Mouse (Mus musculus) CD8-positive naive resting alpha-beta T cell, adult 2 months (primary cell): Measurements from ENCODE around the gene Skp2.
"Not testable (repeated sequence)": the region's sequence is repeated elsewhere in the genome, so short reads cannot be mapped to it uniquely, and the experiment has no call there.

ENCODE experiments used
- DNase-seq, 2 experiments: peaks; one replicate each; pipeline ENCODE4 v3.0.0; 2022; ENCODE audit warnings: low read depth in 2 of 2, low spot score in 2 of 2

Skp2 gene

DNA sequence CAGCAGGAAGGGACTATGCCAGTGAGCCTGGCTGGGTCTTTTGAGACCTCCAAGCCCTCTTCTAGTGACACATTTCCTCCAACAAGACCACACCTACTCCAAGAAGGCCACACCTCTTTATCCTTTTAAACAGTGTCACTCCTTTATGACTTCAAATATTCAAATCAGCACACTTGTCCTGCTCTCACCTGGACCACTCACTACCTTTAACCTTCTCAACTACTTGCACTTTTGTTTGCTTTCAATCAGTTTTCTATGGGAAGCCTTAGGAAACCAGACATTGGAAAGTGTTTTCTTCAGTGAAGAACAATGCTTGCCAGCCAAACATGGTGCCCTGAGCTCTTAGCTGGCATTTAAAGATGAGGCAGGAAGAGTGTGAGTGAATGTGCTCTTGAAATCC, at the start of gene Skp2:
Gene Skp2, minus strand, starts transcription at position 101 of the 400 bp plus-strand sequence.
- no peak for DNase-seq

DNA sequence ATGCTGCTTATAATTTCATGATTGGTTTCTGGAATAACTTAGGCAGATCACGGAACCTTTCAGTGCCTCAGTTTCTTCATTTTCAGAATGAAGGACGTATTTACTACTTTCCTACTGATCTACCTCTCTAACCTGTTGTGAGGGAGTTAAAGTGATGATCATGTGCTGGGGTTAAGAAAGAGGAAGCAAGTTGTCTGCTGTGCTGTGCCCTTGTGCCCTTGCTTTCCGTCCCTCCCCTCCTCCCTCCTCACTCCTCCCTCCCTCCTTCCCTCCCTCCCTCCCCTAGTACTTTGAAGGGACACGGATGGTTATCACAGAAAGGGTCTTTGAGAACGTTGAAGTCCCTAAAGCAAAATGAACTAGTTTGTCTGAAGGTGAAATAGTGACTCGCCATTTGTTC, 43.2 kb upstream of the Skp2 start:
- DNase-seq, result no peak

DNA sequence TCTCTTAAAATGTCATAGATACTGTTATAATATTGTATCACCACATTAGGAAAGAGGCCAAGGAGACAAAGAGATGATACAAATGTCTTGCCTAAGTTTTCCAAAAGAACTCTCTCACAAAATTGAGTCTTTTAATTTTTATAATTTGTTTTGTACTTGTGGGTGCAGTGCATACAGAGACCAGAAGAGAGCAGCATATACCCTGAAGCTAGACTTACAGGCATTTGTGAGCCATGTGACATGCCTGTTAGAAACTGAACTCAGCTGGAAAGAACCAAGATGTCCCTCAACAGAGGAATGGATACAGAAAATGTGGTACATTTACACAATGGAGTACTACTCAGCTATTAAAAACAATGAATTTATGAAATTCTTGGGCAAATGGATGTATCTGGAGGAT, 37.5 kb upstream of the Skp2 start:
- not testable (repeated sequence) for DNase-seq

DNA sequence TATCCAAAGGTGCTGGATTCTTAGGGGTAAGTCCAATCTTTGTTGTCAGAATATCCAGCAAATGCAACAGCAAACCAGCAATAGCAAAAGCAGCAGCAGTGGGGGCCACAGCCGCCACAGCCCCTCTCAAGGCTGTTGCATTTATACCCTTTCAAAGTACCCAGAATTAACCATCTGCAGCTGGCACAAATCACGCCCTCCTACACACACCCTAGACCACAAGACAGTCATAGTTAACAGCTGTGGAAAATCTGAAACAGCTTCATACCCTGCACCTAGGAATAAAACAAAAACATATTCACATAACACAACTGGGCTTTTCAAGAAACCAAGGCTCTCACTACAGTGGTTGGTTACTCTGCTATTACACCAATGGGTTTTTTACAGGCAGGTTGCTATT, 34.6 kb upstream of the Skp2 start:
- DNase-seq, result no peak

DNA sequence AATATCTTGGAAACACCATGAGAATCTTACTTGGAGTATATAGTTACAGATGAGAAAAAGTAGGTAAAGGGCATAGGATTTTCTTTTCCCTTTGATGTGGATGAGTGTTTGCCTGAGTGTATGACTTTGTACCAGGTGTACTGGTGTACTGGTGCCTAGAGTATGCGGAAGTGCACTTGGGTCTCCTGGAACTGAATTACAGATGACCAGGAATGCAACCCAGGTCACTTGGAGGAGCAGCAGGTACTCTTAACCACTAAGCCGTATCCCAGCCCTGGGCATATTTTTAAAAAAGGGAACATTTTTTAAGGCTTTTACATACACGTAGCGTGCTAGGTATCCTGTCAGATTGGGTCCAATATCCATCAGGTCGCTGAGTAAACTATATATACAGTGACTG, 28.8 kb upstream of the Skp2 start:
- DNase-seq, result no peak

DNA sequence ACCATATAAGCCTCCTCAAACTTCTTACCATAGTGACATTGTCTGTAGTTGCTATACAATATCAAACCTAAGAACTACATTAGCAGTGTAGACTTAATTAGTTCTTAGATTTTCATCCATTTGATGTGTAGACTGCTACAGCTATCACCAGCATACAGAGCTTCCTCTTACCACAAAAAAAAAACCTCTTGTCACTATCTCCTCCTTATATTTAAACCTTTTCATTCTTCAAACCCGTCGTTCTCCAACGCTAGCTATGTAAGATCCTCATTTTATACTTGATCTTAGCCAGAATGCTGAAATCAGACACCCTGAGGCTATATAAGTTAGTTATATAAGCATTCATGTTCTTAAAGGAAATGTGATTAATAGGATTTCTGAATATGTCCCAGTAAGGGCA, 21.8 kb upstream of the Skp2 start:
- no peak for DNase-seq

DNA sequence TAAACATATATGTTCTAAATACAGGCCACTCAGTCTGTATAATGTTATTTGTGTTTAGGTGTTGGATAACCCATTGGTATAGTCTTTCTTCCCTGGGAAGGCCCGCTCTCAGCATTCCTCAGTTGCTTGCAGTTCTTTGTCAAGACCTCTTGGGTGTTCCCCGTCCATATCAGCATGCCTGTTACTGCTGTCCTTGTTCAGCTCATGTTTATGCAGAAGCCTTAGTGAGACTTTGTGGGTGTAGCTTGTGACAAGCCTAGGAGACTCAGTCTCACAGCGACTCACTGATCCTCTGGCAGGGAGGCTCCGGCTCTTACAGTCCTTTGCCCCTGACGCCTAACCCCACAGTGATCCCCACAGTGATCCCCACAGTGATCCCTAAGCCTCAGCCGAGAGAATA, 8.9 kb upstream of the Skp2 start:
- DNase-seq, result no peak

DNA sequence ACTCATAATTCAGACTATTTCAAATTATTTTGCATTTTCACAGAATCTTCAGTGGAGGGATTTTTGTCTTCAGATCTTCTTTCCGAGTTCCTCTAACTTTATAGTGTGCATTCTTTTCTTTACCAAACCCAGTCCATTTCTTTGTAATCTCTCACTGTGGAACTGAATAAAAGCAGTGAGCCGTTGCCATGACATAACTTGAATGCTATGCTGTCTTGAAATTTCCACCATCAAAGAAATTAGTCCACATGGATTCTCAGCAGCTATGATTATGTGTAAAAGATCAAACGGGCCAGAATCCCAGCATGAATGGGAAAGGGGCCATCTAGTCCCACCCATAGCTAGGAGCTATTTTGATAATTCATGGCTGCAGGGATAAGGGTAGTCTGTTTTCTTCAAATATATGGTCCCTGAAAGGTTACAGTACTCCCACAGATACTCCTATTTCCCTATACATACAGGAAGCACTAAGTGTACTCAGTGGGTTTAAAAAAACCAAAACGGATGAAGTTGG, 7.4 kb upstream of the Skp2 start:
- no peak for DNase-seq

DNA sequence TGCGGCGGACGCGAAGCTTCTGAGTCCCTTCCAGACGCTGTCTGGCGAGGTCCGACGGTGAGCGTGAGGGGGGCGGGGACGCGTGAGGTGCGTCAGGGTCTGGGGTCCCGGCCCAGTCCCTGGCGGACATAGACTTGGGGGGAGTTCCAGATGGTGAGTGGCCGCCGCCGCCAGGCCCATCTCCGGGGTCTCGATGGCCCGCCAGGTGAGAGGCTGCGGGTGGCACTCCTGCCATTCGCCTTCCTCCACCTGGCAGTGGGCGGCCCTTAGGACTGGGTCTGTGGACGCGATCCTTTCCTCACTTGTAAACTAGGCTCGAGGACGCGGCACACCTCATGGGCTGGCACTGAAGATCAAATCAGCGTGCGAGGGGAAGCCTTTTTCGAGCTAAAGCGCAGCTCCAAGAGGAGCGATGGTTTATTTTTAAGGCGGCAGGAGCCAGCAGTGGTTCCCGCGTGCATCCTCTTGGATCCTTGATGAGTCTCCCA, 14.5 kb downstream of the Skp2 start:
- peak in 1 of 2 experiments; percentile 34 for DNase-seq

DNA sequence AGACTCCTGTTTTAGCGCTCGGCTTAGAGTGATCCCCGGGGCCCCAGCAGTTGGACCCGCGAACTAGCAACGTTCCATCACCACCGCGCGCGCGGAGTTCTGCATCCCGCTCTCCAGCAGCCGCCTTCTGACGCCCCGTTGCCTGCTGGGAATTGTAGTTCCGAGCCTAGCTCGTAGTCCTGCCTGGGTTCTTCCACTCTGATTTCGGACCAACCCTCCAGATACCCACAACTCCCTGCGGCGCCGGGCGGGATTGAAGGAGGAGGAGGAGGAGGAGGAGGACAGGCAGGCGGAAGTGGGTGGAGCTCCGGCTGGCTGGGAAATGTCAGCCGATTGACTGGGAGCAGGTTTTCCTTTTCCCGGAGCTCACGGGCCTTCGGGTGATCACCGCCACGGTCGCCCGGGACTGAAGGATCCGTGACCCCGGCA, 15.0 kb downstream of the Skp2 start, which contains the start of gene Lmbrd2:
Gene Lmbrd2, plus strand, starts transcription at position 299 of the 429 bp plus-strand sequence.
- DNase-seq, result peak; percentile 91

DNA sequence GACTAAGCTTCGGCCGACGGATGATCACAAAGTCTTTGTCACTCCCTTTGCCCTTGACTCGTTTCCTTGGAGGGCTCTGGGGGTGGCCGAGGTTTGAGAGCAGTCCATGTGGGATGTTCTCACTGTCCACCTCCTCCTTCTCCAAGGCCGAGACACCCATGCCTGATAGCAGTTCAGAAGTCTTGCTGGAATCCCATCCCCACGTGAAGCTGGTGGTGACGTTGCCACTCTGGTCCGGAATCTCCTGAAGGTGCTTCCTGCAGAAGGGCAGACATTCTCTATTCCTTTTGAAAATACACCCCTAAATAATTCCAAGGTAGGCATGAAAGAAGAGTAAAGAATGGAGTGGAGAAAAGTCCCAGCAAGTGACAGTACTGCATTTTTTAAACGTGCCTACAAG, 15.8 kb downstream of the Skp2 start:
- no peak for DNase-seq

DNA sequence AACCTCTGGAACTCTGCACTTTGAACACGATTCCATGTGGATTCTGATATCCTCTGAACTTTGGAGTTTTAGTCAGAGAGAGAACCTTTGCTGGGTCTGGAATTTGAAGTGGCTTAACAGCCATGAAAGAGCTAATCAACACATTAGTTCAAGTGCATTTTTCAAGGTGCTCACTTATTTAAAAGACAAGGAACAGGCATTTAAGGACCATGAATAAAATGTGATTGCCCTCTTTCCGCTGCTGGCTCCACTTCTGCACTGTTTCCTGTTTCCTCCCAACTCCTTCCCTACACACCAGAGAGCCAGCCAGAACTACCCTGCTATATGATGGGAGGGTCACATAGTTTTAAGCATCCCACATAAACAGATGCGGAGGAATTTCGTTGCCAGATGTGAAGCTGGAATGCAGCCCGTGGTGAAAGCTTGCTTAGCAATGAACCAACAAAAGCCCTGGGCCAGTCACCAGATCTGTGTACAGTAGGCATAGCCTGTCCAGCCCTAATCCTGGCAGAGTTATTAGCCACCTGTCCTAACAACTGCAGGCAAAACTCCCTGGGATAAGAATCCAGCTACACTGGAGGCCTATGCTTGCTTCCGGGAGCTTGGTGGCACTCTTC, 20.2 kb downstream of the Skp2 start:
- no peak for DNase-seq

DNA sequence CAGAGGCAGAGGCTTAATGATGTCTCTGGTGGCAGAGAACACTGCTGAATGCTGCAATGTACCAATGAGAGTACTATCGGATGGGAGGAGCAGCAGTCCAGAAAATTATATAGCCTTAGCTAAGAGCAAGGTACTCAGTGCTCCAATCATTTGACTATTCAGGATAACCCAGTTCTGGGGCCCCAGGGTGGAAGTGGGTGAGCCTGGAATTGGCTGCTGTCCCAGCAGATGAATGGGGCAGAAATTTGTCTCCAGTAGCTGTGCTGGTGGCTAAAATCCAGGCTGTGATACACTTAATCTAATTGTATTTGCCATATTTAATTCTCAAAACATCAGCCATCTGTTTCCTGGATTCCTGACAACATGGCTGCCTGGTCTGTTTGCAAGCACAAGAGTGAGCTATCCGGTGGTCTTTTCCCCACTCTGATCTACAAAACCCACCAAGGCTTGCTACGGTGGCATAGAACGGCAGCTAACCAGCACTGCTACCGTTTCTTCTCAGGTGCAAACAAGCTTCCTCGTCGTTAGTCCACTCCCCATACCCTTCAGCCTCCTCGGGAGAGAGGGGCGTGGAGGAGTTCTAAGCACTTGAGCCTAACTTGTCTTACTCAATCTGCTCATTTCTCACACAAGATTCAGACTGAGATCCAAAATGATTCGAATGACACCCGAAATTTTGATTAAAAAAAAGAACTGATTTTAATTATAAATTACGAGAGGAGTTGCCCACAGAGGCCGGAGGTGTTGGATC, 22.4 kb downstream of the Skp2 start:
- no peak for DNase-seq

DNA sequence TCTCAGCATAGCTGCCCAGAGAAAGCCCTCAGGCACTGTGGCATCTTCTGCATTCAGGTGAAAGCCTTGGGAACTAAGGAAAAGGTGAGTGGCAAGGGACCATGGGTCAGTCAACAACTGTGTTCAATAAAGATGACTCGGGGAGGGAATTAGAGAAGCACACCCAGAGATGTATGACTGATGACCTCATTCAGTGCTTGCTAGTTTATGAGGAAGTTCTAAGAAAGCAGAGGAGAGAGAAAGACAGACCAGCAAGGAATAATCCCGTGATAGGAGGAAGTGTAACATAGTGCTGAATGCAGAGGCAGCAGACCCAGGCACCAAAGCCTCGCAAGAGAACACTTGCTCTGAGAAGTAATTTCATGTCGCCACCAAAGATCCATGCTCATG, 23.7 kb downstream of the Skp2 start:
- no peak for DNase-seq

DNA sequence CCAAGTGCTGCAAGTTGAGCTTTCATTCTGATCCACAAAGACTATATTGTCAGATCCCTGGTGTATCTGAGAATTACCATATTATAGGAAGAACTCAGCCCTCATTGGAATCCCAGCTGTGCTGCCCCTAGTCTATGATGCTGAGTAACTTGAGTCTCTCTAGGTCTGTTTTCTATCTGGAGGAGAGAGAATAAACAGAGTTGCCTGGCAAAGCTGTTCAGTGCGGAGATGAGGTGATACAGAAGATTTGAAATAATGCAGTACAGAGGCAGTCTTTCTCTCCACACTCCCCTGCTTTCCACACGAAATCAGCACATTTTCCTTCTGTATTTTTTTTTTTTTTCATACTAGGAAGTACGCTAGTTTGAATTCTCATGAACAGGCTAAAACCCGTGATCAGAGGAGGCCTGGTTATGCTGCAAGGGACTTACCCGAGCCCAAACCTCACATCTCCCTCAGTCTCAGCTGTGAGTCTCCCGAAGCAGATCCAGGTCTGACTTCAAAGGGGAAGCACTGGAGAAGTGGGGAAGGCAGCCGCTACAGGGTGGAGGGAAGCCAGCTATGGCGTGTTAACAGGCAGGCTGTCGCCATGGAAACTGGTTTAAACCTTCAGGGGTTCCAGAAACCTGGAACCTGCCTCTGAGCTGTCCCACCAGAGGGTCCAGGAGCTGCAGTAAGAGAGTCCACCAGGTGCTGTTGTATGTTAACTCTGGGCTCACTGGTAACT, 24.3 kb downstream of the Skp2 start:
- DNase-seq, result no peak

DNA sequence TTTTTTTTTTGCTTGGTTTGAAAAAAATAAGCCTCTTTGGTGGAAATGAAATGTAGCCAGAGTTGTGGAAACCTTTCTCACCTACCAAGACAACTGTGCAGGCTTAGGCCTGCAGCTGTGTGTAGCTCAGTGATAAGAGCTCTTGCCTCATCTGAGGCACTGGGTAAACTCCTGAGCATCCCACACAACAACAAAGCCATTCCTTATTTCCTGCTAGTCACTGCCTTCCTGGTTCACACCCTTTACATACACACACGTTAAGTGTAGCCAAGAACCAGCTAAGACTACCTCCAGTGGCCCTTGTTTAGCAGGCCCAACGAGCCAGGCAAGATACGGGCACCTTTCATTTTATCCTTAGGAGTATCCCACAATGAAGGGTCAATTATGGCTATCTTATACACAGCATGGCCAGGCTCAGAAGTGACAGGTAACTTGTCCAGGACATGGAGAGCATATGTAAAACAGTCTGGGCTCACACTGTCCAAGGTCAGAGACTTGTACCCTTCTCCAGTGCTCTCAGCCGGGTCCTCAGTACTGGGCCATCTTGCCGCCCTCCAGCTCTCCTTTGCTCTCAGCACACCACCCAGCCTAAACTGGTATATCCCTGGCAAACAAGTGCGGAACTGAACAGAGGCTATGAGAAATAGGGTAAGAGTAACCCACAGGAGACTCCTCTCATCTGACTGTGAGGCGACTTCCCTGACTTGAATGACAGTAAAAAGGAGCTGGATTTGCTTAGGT, 28.0 kb downstream of the Skp2 start:
- DNase-seq, result no peak

DNA sequence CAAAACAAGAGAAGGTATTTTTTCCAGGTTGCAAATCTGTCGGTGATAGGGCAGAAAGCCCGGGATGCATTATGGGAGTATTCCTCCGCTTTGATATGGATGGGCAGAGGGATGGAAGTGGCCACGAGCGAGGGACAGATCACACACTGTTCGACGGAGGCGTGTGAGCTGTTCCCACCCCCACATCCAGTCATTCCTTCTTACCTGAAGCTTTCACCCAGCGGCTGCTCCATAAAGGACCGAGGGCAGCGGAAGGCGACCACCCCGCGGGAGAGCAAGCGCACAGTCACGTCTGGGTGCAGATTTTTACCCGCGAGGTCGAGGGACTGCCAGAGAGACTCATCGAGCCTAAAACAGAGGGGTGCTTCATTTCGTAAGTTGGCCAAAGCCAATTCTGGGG, 30.4 kb downstream of the Skp2 start:
- DNase-seq, result no peak

DNA sequence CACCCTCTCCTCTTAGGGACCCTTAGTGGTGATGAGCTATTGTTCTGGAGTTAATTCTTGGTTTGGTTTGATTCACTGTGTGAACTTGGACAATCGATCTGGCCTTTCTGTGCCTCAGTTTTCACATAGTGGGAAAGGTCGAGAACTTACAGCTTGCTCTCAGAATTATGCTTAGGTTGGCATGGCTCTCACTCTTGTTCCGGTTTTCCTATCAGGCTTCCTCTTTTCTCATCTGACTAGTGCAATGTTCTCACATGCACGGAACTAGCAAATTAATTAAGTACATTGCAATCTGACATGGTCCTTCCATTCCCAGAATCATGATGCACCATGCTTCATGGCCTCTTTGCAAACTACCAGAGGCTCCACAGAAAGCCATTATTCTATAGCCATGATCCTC, 32.2 kb downstream of the Skp2 start:
- DNase-seq, result no peak

DNA sequence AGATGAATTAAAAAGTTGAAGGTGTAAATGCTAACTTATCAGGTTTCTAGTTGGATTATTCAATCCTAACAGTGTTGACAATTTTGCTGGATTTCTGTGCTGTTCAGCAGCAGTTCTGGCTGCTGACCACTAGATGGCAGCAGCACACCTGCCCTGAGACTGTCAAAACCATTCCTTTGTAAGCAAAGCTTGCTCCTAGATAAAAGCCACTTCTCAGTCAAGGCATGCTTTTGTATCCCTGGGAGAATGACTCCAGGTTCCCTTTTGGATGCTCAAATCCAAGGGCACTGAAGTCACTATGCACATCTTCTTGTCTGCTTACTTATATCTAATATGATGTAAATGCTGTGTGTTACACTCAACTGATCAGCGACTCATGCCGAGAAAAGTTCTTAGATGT, 35.1 kb downstream of the Skp2 start:
- peak; percentile 14 to 23 for DNase-seq

DNA sequence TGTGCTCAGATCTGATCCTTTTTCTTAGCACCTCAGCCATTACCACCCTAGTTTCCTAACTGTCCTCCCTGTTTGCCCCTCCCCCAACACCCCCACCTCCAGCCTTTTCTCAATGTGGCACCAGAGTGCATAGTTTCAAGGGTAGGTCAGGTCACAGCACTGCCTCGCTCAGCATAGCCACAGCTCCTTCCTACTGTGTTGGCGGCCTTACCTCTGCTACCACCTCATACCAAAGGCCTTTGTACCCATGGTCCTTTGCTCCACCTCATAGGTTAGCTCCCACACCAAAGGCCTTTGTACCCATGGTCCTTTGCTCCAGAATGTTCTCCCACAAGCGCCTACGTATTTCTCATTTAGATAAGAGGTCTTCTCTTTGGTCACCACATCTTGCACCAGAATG, 36.4 kb downstream of the Skp2 start:
- no peak for DNase-seq

DNA sequence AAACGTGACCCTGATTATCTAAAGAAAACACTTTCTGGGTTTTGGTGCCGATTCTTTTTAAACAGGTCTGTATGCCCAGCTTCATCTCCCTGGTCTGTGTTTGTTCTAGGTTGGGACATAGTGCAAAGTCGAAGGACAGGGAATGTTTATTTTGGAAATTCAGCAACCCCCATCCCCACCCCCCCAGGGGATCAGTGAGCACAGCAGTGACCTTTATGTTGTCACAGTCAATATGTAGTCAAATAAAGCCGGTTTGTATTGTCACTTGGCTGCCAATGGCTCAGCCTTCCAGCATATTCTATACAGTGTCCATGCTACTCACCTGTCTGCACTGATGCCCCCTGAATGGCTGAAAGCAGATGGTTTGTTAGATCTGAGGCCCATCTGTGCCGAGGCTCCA, 40.6 kb downstream of the Skp2 start:
- DNase-seq, result no peak
